Mouse (Mus musculus) 3T3-L1 (cell line): ENCODE measurements around the gene Prrc2c.
A peak's percentile ranks its signal among the peaks of the same experiment; 100 is the strongest.
"Not testable (repeated sequence)": the region's sequence is repeated elsewhere in the genome, so short reads cannot be mapped to it uniquely, and the experiment has no call there.

Source experiments
- DNase-seq: peaks from one replicate; pipeline ENCODE4 v3.0.0-alpha.2; 2015; ENCODE audit warnings: low read depth, low spot score

Gene Prrc2c

DNA sequence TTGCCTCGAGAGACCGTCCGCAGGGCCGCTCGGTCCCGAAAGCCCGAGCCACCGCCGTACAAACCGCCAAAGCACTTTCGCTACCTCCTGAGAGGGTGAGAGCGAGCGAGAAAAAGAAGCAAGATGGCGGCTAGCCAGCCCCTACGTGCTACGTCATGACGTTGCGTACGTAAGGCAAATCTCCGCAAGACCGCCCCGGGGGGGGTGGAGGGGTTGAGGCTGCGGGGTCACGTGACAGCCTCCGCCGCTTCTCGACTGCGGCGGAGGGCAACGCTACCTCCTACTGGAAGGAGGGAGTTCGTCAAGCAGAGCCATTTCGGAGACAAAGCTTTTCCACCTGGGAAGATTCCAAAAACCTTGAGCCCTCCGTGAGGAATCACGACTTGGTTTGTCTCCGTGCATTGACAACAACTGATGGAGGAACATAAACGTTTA, at the start of gene Prrc2c:
Gene Prrc2c, minus strand, starts transcription at position 156 of the 435 bp plus-strand sequence.
- peak; percentile 99 for DNase-seq

DNA sequence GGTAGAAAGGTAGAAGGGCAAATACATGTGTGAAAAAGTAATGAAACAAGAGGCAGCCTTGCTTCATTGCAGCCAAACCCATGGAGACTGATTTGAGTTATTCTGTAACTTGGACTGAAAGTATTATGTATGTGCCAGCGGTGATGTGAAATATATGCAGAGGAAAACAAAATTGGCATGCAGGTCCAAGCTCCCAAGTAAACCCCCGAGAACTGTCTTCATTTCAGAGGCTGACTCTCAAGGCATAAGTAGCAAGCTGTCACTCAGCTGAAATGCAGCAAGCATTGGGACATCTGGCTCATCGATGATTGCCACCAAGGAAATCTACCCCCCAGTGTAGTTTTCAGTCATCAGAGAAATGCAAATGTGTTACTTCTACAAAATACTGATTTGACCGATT, 44.9 kb upstream of the Prrc2c start:
- DNase-seq, result no peak

DNA sequence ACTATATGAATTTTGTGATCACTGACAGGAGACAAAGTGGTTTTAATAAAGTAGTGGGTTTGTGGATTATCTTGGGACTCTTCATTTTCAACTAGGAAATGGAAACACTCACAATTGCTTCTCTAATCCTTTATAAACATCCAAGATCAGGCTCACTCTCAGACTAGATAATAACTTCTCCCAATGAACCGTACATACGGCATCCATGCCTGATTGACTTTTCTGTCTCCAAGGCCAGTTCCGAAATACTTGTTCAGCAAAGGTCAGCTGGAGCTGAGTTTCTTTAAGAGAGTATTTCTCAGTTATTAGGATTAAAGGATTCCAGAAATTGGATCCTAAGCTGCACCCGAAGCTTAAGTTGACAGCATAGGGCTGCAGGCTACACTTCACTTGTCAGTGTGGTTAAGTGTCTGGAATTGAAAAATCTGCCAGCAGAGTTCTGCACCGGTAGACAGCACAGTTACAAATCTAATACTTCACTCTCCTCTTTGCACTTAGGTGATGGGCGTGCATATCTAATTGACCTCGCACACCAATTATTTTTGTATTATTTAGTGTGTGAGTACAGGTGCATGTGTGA, 43.4 kb upstream of the Prrc2c start:
- no peak for DNase-seq

DNA sequence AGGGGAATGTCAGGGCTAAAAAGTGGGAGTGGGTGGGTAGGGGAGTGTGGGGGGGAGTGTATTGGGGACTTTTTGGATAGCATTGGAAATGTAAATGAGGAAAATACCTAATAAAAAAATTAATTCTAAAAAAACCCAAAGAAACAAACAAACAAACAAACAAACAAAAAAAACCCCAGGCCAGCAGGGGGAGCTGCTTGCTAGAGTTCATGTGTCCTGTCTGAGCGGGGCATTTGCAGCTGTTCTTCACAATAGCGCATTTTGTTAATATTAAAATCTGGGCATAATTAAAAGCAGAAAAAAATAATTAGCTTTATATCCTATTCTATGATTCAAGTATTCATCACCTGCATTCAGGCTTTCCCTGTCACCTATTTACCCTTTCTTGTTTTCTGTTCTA, 40.7 kb upstream of the Prrc2c start:
- DNase-seq, result not testable (repeated sequence)

DNA sequence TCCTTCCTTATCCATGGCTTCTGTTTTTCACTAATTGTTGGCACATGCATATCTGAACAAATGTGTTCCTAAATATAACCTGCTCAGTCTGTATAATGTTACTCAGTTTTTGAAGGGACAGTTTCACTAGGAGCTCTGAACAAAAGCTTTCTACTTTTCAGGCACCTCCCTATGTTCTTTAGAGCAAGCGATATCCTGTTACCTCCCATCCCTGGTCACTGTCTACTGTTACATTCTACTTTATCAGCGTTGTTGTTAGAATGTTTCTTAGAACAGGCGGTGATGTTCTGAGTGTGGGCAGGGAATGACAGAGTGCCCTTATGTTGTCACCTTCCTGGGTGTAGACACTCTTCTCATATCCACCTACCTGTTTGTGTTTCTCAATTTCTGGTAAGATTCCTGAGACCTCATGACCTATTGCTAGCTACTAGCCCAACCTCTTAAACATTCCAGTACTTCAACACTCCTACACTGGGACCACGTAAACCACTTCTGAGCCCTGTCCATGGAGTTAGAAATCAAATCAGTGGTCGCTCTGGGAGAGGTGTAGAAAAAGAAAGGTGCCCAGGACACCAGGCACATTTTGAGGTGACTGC, 37.7 kb upstream of the Prrc2c start:
- DNase-seq, result no peak

DNA sequence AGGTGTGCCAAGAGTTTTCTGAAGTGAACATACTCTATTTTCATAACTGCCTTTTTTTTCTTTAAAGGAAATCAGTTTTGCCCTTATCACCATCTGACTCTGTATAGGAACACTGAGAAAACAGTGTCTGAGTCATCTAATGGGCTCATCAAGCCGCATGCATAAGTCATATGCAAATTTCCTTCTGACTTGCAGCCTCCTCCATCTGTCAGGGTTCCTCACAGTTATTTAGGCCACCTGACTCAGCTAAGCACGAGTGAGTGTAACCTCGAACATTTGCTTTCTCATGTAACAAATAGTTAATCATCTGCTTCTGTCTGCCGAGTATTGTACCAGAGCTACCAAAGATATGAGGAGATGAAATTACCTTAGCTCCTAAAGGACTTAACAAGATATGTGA, 33.3 kb upstream of the Prrc2c start:
- peak; percentile 64 for DNase-seq

DNA sequence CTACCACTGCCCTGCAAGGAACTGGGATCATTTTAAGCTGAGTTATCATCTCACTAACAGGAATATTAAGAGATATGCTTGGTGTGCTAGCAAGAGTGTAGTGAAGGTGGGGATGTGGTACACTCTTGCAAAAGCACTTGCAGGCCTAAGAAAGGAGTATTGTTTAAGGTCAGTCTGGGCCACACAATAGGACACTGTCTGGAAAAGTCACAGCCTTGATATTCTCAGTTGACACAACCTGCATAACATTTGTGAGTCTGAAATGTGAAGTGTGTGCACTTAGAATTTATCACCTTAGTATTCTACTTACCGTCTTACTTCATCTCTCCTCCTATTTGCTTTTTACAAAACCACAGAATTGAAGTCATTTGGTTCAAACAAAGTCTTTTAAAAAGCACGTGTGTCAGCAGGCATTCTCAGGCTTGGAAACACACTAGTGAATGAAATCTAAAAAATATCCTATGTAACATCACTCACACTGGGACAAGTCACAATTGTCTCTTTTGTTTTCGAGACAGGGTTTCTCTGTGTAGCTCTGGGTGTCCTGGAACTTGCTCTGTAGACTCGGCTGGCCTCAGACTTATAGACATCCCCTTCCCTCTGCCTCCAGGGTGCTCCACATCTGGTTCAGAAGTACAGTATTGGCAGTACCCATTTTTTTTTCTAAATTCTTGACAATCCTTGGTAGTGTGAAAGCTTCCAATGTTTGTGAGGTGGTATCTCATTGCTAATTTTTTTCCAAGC, 31.4 kb upstream of the Prrc2c start:
- DNase-seq, result no peak

DNA sequence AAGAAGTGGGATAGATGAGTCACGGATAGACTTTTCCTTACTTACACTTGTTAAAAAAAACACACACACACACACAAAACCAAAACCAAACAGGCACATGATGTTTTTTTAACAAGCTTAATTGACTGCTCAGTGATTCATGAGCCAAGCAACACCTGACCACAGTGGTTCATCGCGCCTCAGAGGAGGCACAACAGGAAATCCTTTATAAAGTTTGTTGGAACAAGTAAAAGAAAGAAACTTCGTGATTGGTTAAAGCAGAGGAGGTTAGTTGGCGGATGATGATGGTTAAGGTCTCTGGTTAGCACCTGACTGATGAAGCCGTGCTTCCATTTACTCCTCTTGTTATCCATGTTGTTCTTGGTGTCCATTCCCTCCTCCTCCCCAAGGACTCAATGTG, 11.7 kb upstream of the Prrc2c start:
- DNase-seq, result no peak

DNA sequence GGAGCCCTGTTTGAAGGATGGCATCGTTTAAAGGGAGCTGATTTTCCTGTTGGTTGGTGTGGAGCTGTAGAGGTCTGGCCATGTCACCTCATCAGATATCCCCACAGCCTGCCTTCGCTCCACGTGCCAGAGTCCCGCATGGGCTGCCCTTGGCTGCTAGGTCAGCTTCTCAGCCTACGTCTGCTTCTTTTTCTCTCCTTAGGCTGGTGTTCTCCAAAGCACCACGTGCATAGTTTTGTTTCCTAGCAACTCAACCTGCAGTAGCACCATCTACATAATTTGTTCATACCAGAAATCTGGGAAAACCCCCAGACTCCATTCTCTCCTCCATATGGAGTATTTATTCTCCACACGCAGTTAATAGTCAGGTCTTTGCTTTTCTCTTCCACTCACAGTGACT, 9.3 kb upstream of the Prrc2c start:
- no peak for DNase-seq

DNA sequence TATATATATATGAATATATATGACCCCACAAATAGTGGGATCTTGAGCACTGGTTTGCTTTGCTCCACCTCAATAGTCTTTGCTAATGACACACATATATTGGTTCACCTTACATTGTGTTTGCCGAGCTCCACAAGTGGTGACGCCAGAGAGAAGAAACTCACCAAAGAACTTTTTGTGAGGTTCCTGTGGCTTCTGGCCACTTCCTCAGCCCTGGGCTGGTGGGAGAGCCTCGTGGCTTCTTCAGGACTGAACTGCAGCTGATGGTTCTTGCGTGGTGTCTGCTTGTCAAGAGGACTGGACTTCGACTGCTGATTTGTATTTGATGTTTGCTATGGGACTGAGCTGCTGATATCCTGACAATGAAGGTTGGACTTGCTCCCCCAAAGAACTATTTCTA, 8.4 kb upstream of the Prrc2c start:
- DNase-seq, result no peak

DNA sequence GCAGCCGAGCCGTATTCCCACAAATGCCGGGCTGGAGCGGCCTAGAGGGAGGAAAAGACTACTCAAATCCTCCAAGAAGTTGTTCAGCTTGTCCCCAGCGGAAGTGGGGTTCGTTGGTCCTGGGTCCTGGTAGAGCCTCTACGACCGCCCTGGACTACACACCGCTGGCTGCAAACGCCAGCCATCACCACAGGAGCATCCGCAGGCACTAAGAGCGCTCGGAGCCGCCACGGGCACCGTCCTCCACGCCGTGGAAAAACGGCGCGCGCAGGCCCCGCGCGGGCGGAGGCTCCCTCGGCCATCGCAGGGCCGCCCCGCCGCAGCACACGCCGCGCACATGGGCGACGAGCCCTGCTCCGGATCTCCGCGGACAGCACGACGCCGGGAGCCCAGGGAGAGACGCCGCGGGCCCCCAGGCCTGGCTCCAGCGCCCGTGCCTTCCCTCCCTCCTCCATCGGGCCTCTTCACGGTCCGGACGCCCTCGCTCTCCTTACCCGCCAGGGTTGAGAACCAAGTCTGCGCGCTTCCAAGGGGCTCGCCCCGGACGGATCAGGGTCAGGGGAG, 443 bp downstream of the Prrc2c start:
- peak; percentile 41 for DNase-seq

DNA sequence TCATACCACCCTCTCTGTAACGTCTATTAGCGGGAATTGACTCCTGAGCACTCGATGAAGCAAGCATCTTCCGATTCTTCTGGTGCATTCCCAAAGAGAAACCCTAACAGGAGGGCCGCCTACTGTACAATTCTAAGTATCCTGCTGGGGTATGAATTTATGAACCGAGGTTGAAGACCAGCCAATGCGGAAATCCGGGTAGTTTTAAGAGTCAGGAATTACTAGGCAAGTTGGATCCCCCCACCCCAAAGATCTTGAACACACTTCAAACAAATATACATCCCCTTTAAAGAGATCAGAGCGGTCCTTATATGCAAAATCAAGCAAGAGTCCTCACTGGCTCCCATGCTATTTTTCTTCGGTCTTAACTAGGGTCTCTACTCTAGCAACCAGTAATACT, 950 bp downstream of the Prrc2c start:
- peak; percentile 80 for DNase-seq

DNA sequence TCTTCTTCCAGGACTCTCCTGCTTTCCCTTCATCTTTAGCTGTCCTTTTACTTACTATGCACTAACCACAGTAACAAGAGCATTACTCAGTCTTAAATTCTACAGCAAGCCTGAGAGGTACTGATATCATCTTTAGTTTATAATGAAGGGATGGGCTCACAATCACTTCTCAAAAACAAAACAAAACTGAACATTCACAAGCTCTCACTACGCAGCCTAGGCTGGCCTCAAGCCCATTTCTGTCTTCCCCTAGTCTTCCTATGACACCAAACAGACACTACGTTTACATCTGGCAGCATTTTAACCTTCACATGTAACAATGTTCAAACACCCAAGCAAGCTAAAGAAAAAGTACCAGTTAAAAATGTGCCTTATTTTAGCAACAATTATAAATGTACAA, 1.9 kb downstream of the Prrc2c start:
- peak; percentile 44 for DNase-seq

DNA sequence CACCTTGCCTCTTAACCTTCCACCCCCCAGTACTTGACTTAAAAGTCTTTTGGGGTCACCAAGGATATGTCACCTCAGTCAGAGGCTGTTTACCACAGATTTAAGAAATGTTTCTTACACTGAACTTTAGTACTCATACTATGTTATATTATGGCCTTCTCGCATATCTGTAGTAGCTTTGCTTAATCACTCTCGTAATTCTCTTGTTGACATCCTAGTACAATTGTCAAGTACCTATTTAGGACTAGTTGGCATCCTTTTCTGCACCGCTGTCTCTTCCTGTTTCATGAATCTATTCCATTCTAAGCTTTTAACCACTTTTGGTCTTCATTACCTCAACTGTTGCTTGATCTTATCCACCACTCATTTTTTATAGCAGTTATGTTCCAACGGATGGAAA, 5.3 kb downstream of the Prrc2c start:
- DNase-seq, result no peak

DNA sequence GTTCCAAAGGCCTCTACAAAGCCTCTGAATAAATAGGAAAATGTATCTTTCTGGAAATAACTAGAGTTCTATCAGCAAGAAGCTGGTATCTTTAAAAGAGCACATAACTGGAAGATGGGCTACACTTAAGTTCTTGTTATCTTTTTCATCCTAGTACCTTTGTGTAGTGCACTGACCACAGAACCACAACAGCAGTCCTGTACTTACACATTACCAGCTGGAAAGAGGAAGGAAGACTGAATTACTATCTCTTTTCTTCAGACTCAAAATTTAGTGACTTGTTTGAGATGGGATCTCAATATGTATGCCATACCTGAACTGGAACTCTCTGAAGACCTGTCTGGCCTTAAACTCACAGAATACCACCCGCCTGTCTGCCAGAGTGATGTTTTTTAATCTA, 6.1 kb downstream of the Prrc2c start:
- DNase-seq, result no peak

DNA sequence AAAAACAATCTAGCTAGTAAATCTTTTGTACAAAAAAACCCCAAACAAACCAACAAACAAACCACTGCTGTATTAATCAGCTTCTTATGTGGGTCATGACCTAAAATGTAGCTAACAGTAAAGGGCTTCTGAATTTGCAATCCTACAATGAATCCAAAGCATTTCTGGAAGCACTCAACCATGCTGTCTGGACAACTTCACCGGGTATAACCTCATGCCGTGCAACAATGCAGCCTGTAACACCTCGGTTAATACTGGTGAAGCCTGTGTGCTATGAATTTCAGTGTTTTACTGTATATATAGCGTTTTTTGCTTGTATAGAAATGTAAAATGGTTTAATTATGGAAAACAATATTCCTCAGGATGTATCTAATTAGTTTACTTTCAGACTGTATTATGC, 8.3 kb downstream of the Prrc2c start:
- DNase-seq, result no peak

DNA sequence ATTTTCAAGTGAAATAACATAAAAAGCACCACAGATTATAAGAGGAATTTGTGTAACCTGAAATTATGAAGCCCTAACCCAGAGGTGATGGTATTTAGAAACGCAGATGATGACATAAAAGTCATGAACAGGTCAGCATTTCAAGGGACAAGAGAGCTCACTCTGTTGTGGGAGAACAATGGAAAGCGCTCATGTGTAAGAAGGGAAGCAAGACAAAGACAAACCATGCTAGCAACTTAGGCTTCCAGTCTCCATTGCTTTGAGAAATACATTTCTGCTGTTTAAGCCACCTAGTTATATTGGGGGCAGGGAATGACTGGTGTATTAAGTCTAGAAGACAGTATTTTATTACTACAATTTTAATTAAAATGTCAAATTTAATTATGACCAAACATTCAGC, 10.9 kb downstream of the Prrc2c start:
- no peak for DNase-seq

DNA sequence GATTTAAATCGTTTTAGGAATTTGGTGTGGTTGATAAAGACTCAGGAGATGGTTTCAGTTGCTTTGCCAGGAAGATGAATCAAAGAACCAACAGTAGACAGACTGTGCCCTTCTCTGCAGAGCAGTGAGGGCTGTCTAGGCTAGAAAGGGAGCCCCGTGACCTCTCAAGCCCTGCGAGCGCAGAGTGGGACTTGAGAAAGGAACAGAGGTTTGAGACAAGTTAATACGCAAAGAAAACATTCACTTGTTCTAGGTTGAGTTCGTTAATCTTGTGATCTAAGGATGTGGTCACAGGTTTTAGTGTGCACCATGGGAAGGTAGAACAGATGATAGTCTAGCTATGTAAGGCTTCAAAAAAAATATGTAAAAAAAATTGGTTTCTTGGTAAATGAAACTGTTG, 12.4 kb downstream of the Prrc2c start:
- no peak for DNase-seq

DNA sequence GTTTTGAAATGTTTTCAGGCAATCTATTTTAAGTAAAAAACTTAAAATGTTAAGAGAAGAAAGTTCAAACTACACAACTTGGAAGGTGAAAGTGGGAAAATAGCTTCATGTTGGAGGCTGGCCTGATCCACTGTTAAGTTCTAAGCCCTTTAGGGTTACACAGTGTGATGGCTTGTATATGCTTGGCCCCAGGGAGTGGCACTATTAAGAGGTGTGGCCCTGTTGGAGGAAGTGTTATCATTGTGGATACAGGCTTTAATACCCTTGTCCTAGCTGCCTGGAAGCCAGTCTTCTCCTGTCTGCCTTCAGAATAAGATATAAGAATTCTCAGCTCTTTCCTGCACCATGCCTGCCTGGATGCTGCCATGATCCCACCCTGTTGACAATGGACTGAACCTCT, 16.7 kb downstream of the Prrc2c start:
- no peak for DNase-seq

DNA sequence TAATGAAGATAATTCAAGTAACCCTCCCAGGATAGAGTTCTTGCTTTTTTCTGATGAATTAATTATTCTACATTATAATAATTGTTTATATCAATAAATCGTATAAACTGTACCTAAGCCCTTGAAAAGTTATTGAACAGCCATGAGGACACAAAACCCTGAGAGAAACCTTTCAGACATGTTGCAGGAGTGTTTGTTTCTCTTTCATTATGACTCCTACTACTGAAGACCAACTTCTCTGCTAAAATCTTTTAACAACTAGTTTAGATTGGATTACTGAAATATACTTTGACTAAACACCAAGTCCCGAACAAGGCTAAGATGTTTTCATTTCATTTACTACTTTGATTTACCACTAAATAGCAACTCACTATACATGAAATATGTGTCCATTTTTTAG, 19.7 kb downstream of the Prrc2c start:
- DNase-seq, result no peak

DNA sequence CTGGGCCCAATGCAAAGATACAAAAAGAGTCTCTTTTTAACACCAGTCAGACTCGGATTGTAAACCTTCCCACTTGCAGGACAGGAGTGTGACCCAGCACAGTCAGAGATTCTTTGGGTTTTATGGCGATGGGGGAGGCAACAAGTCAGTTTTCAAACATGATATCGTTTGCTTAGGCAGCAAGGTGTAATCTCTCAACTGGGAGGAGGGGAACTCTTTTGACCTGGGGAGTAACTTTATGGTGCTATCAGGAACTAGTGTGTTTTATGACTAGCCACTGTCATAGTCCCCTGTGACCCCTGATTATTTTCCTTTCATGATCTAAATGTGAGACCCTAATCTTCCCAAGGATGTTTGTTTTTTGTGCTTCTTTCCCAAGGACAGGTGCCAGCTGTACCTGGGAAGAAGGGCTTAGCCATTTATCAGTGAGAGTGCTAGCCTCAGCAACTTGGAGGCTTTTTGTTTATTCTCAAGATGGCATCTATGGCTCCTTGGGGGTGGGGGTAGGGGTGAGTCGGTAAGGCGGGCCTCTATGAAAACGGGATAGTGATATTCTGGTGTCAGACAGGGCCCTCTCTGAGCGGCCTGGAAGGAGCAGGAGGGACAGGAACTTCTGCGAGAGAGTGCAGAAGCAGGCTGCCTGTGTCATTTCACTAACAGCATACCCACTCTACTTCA, 39.8 kb downstream of the Prrc2c start:
- DNase-seq, result no peak

DNA sequence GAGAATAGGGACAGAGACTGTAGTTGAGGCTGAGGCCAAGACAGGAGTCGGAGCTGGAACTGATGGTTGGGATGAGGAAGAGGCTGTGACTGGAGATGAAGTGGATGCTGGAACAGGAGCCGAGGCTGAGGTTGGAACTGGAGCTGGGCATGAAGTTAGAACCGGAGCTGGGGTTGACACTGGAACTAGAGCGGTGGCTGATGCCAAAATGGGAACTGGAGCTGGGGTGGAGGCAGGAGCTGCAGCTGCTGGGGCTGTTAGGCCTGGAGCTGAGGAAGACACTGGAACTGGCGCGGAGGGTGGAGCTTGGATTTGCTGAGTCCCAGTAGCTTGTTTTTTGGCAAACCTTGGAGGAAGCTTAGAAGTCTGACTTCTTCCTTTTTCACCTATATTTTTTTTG, 42.5 kb downstream of the Prrc2c start:
- DNase-seq, result no peak
